Mouse (Mus musculus) heart, embryonic 10.5 days (tissue): ENCODE results near the gene Trpm8. TPM values are rescaled to one million over a fixed set of nuclear protein-coding genes. Genes with fewer than 3 reads are reported as not detected.
A peak's percentile ranks its signal among the peaks of the same experiment; 100 is the strongest.

Experiments used
- DNase-seq: peaks from one replicate; pipeline ENCODE4 v3.0.0-alpha.2; 2017; ENCODE audit warnings: low spot score
- H3K27ac ChIP-seq: fragments of 300-500 bp; sonication (generic); 2 replicates; pipeline ENCODE4 v1.5.1; 2016; ENCODE audit warnings: mild to moderate bottlenecking
- H3K27me3 ChIP-seq: fragments of 300-500 bp; sonication (generic); 2 replicates; pipeline ENCODE4 v1.6.1; 2016; ENCODE audit warnings: mild to moderate bottlenecking; ENCODE audit not compliant: poor library complexity, insufficient read depth, severe bottlenecking
- H3K36me3 ChIP-seq: fragments of 300-500 bp; sonication (generic); 2 replicates; pipeline ENCODE4 v1.6.1; 2016; ENCODE audit warnings: mild to moderate bottlenecking, moderate library complexity
- H3K4me1 ChIP-seq: fragments of 300-500 bp; sonication (generic); 2 replicates; pipeline ENCODE4 v1.6.1; 2016; ENCODE audit warnings: mild to moderate bottlenecking
- H3K4me3 ChIP-seq: fragments of 300-500 bp; sonication (generic); 2 replicates; pipeline ENCODE4 v1.5.1; 2016; ENCODE audit warnings: mild to moderate bottlenecking, moderate library complexity
- H3K9me3 ChIP-seq: fragments of 300-500 bp; sonication (generic); 2 replicates; pipeline ENCODE4 v1.6.1; 2016; ENCODE audit warnings: mild to moderate bottlenecking, moderate library complexity
- WGBS: fragments of 180-500 bp; shearing (Covaris S2); methylation state at CpG from one replicate; pipeline ENCODE4 v1.1.7; 2016; 5-methylcytosine and 5-hydroxymethylcytosine counted together
- polyA plus RNA-seq: library from polyadenylated mRNA; unstranded; fragments of >200 nt; fragmentation: Nextera tagmentation; extraction: Ambion mirVana; gene quantifications from 2 replicates; pipeline ENCODE4 v1.2.1, GENCODE M21; 2016

Trpm8 gene
- polyA plus RNA-seq, 1 experiment from 2014 or later = 0.11 TPM

DNA sequence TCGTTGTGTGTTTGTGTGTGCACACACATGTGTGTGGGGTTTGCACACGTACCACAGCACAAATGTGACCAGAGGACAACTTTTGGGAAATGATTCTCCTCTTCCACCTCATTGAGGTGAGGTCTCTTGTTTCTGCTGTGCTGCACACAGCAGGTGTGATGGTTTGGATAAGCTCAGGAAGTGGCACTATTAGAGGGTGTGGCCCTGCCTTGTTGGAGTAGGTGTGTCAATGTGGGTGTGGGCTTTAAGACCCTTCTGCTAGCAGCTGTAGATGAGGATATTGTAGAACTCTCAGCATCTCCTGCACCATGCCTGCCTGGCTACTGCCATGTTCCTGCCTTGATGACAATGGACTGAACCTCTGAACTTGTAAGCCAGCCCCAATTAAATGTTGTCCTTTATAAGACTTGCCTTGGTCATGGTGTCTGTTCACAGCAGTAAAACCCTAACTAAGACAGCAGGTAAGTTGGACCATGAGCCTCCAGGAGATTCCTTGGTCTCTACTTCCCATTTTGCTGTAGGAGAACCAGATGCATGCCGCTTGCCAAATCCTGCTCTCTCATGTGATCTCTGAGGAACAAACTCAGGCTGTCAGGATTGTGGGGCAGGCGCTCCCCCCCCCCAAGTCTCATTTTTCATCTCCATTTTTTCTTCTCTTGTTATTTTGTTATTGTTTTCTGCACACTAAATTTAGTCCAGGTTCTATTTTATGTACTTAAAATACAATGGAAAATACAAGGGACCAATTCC is 18.9 kb downstream of the Trpm8 start:
- H3K4me1 ChIP-seq = no peaks in the 10 kb centered on the region
- DNase-seq = peak; percentile 79
- H3K27me3 ChIP-seq = no peaks in the 10 kb centered on the region
- peaks cover 72% of the 10 kb centered on the region for H3K9me3 ChIP-seq
- no peak overlapping the region for H3K27ac ChIP-seq
- 72% methylated on average over 4 of the region's 4 CpGs for WGBS
- H3K4me3 ChIP-seq = no peak overlapping the region
- no peaks in the 10 kb centered on the region for H3K36me3 ChIP-seq

DNA sequence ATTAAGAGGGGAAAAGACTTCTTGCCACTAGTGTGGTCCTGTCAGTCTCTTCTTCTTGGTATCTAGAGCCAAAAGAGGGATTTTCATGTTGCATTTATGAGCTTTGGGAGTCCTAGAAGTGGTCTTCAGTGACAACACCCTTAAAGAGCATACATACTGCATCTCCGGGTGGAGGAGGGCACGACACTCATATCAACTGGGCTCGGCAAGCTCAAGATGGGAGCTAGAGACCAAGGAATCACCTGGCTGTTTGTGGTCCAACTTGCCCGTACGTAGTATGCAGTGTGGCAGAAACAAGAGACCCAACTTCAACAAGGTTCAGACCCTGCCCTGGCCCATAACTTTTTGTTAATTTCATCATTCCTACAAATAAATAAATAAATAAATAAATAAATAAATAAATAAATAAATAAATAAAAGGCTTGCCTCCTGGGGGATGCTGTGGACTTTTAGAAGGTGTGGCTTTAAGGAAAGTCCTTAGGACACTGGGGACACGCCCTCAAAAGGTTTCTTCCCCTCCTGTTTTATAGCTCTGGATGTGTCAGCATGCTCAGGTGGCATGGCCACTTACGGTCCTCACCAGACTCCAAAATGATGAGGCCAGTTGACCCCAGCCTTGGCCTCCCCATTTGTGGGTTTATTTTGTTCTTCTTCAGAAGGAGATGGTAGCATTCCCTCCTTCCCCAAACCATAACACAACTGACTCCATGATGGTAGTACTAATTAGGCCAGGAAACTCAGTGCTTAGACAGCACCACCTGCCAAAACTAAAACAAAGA is 20.2 kb downstream of the Trpm8 start:
- WGBS = 60% methylated on average over 7 of the region's 7 CpGs
- peak; percentile 78 for DNase-seq
- H3K27me3 ChIP-seq = no peaks in the 10 kb centered on the region
- H3K36me3 ChIP-seq = no peaks in the 10 kb centered on the region
- peaks cover 75% of the 10 kb centered on the region for H3K9me3 ChIP-seq
- no peak overlapping the region for H3K27ac ChIP-seq
- H3K4me1 ChIP-seq = no peaks in the 10 kb centered on the region
- no peak overlapping the region for H3K4me3 ChIP-seq

DNA sequence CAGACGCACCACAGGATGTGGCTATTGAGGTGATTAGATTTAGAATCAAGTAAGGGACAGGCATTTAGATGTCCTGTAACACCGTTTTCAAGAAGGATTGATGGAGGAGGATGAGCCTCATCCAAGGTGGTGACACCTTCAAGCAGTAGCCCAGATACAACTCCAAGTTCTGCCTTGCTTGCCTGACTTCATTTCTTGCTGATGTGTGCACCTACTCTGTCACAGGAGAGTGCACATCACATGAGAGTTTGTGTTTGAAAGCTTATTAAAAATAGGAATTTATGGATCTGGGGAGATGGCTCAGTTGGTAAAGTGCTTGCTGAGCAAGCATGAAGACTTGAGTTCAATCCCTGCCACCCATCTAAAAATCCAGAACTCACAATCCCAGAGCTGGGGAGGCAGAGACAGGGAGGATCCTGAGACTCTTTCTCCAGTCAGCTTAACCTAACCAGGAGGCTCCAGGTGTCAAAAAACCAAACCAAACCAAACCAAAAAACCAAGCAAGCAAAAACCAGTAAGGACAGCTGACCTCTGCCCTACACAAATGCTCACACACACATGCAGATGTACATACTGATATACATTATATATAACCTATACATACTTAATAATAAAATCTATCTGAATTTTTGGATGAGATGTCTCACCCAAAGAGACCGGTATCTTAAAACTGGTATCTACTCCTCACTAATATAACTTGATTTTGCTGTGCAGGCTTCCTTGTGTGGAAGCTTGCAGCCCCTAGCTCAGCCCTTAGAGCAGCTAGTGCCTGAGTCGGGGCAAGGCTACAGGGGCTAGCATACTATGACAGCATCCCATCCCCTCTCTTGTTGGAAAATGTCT is 21.4 kb downstream of the Trpm8 start:
- H3K9me3 ChIP-seq = peaks cover 84% of the 10 kb centered on the region
- WGBS = 55% methylated on average over 4 of the region's 4 CpGs
- DNase-seq = peak; percentile 78
- H3K27me3 ChIP-seq = no peaks in the 10 kb centered on the region
- no peaks in the 10 kb centered on the region for H3K36me3 ChIP-seq
- no peak overlapping the region for H3K27ac ChIP-seq
- no peak overlapping the region for H3K4me3 ChIP-seq
- H3K4me1 ChIP-seq = no peaks in the 10 kb centered on the region

DNA sequence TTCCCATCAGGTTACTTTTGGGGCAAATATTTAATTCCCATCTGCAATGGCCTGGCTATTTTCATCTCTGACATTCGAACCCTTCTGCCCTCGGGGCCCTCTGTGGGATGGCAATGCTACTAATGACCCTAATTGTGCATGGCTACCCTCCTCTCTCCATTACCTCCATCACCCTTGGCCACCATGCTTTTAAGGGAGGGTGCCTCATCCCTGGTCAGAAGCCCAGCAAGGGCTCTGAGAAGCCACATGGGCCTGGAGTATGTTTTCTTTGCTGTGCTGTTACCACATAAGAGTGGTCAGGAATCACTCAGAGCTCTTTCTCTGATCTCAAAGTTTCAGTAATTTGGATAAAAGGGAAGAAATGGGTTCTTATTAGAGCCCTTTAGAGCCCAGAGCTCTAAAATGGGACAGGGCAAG is 22.1 kb downstream of the Trpm8 start:
- no peaks in the 10 kb centered on the region for H3K36me3 ChIP-seq
- H3K4me1 ChIP-seq = no peaks in the 10 kb centered on the region
- H3K4me3 ChIP-seq = no peak overlapping the region
- H3K9me3 ChIP-seq = peaks cover 87% of the 10 kb centered on the region
- H3K27me3 ChIP-seq = no peaks in the 10 kb centered on the region
- DNase-seq = peak; percentile 84
- WGBS = 73% methylated on average over 2 of the region's 2 CpGs
- no peak overlapping the region for H3K27ac ChIP-seq

DNA sequence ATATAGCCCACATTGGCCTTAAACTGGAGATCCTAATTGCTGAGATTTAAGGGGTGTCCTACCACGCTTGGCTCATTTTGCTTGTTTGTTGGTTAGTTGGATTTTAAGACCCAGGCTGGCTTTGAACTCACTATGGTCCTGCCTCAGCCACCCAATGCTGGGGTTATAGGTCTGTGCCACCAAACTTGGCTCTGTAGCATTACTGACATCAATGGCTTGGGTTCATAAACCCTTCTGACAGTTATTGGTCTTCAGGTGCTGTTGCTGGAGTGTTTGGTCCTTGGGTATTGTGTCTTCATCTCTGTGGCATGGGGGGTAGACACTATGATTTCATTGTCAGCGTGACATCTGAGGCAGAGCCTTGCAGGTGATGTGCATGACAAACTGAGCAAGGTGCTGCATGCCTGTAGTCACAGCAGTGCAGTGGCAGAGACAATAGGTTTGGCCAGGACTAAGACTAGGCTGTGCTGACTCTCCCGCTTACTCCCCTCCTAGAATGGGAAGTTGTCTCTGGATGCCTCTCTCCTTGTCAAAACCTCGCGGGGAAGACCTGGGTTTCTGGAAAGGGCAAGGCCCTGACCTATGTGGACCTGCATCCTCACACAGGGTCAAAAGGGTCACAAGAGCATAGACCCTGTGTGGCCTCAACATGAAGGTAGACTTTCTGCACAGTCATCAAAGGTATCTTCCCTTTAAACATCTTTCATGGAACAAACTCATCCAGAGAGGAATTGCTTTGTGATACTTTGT is 23.0 kb downstream of the Trpm8 start:
- Histone ChIP-seq H3K27me3 (no peaks in the 10 kb centered on the region), H3K36me3 (no peaks in the 10 kb centered on the region), H3K4me3 (no peak overlapping the region), H3K27ac (no peak overlapping the region), H3K9me3 (peaks cover 90% of the 10 kb centered on the region), H3K4me1 (no peaks in the 10 kb centered on the region)
- DNase-seq = peak; percentile 82
- WGBS = 40% methylated on average over 5 of the region's 5 CpGs

DNA sequence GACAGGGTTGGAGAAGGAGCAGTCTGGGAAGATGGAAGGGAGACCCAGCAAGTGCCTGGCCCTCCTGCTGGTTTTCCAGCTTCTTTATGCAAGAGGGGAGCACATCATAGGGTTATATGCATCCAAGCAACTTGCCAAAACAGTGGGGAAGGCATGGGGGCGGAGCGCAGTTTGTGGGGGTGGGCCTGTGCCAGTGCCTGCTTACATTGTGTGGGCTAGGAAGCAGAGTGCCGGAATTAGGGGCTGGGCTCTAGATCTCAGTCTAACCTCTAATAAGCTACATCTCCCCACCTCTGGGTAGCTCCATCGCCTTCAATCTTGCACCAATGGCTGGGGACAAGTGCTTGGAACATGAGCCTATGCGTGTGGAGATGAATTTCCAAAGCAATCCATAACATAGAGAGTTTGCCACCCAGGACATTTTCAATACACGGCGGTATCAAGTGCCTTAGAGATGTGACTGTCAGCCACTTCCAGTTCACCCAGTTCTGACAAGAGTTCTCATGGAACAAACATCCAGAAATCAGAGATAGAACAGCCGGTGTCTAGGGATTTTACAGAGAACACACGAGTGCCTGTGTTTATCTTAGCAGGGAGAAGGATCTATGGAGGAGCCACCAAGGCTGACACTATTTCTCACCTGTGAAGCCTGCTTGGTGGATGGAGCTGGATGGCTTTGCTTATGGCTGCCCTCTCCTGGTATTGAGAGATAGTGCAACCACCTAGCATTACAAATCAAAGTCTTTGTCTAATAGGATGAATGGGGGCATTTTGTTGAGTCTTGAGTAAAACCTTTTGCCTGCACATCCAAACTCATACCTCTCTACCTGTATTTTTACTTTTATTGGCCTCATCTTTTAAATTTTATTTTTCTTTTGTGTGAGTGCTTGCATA is 23.9 kb downstream of the Trpm8 start:
- Histone ChIP-seq H3K36me3 (no peaks in the 10 kb centered on the region), H3K27me3 (no peaks in the 10 kb centered on the region), H3K9me3 (peaks cover 89% of the 10 kb centered on the region), H3K27ac (no peak overlapping the region), H3K4me3 (no peak overlapping the region), H3K4me1 (no peaks in the 10 kb centered on the region)
- DNase-seq = peak; percentile 82
- 63% methylated on average over 9 of the region's 9 CpGs for WGBS

DNA sequence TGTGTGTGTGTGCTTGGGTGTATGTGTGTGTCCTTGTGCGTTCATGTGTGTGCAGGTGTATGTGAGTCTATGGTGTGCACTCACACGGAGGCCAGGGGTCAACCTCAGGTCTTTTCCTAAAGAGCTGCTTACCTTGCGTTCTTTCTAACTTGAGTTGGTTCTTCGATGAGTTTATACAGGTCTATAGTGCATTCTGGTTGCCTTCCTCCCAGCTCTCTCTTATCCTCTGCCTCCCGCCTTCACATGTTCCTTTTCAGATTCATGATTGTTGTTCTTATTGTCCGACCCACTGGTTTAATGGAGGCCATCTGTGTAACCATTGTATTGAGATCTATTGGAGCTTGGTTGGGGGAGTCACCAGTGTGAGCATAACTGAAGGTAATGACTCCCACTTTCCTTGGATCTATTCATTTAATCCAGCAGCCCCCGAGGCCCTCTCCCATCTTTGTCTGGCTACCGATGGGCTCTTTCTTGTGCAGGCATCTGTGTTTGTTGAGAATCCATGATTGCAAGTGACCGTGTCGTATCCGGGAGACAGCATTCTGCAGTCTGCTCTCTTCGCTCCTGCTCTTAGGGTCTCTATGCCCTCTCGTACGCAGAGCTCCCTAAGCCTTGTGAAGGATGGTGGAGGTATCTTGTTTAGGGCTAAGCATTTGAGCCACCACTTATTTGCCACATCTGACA is 24.7 kb downstream of the Trpm8 start:
- Histone ChIP-seq H3K4me3 (no peak overlapping the region), H3K36me3 (no peaks in the 10 kb centered on the region), H3K4me1 (no peaks in the 10 kb centered on the region), H3K27me3 (no peaks in the 10 kb centered on the region), H3K27ac (no peak overlapping the region), H3K9me3 (peaks cover 90% of the 10 kb centered on the region)
- 63% methylated on average over 14 of the region's 14 CpGs for WGBS
- peak; percentile 77 for DNase-seq

DNA sequence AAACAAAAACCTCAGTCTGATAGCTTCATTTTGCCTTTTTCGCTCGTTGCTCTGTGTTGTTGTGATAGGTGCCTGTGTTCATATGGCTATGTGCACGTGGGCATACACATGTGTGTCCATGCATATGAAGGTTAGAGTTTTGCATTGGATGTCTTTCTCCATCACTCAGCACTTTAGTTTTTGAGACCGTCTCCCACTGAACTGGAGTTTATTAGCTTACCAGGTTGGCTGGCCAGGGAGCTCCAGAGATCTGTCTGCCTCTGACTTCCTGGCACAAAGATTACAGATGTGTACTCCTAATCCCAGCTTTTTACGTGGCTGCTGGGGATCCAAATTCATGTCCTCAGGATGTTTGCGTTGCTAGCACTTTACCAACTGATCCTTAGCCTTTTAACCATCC is 26.3 kb downstream of the Trpm8 start:
- Histone ChIP-seq H3K27me3 (no peaks in the 10 kb centered on the region), H3K4me1 (no peaks in the 10 kb centered on the region), H3K27ac (no peak overlapping the region), H3K4me3 (no peak overlapping the region), H3K9me3 (peaks cover 90% of the 10 kb centered on the region), H3K36me3 (no peaks in the 10 kb centered on the region)
- DNase-seq = peak; percentile 77
- WGBS = 61% methylated on average over 6 of the region's 6 CpGs

DNA sequence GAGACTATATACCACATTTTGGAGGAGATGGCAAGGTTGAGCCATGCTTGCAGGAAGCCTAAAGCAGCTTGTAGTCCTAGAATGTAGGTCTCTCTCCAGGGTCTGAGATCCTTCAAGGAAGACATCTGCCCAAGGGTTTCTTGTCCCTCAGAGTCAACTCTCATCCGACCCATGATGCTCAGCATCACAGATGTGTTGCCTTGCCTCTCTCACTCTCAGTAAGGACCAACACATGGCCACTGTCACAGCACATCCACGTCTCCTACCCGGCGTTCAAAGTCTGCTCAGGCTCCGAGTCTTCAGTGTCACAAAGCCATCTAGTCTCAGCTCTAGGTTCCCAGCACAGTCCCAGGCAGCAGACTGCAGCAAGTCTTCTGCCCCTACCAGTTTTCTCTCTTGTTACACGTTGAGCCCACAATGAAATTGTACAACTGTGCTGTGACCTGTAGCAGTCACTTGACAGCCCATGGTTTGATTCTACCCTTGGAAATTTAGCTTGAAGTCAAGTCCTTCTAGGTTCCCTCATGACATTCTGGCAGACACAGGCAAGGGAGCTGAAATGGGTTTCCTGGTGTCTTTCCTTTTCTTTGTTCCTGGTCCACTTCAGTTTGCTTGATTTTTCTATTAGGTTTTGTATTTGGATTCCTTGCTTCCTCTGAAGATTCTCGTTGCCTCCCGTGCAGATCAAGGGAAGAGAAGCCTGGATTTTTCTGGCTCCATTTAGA is 27.0 kb downstream of the Trpm8 start:
- Histone ChIP-seq H3K27ac (no peak overlapping the region), H3K36me3 (no peaks in the 10 kb centered on the region), H3K27me3 (no peaks in the 10 kb centered on the region), H3K4me3 (no peak overlapping the region), H3K9me3 (peaks cover 91% of the 10 kb centered on the region), H3K4me1 (no peaks in the 10 kb centered on the region)
- DNase-seq = peak; percentile 82
- WGBS = 58% methylated on average over 8 of the region's 8 CpGs

DNA sequence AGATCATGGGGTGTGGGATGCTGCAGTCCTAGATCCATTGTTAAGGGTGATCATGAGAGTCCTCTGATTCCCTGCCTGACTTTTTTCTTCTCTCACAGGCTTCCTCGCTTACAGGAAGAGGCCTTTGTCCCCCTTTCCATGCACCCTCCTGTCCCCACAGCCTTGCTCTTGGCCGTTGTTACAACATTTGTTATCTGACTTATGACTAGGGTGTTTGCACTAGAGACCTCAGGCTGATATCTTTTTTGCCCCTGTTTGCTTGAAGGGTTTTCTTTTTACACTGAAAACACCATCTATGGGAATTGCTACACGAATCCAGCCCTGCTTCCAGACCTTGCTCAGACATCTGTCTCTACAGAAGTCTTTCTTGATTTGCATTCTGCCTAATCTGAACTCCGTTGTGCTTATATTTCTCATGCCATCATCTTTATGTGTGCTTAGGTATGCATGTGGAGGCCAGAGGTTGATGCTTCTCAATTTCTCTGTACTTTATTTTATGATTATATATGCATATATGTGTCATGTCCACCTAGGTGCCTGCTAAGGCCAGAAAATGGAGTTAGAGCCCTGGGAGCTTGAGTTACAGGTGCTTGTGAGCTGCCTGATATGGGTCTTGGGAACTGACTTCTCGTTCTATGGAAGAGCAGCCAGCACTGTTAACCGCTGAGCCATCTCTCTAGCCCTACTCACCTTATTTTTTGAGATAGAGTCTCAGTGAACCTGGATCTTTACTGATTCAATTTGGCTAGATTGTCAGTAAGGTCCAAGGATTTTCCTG is 27.7 kb downstream of the Trpm8 start:
- no peak overlapping the region for H3K4me3 ChIP-seq
- H3K4me1 ChIP-seq = no peaks in the 10 kb centered on the region
- H3K27ac ChIP-seq = no peak overlapping the region
- H3K27me3 ChIP-seq = no peaks in the 10 kb centered on the region
- WGBS = 45% methylated on average over 6 of the region's 6 CpGs
- H3K36me3 ChIP-seq = no peaks in the 10 kb centered on the region
- DNase-seq = peak; percentile 76
- peaks cover 92% of the 10 kb centered on the region for H3K9me3 ChIP-seq
